ENCODE assay signal across 34 mouse cellular contexts in the genomic region with DNA sequence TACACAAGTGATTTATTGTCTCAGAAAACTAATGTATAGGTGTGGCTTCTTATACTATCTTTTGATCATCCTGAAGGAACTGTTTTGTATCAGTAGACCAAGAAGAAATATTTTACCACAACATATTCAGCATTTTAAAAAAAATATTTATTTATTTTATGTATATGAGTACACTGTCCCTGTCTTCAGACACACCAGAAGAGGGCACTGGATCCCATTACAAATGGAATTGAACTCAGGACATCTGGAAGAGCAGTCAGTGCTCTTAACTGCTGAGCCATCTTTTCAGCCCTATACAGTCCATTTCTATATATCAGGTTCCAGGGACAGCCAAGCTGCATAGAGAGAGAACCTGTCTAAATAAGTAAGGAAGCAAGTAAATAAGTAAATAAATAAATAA. TPM values are rescaled to one million over a fixed set of nuclear protein-coding genes. Genes with fewer than 3 reads are reported as not detected.
A peak's percentile ranks its signal among the peaks of the same experiment; 100 is the strongest.
DNase-seq lines count a peak whose midpoint lies in the region; TF ChIP-seq lines count a peak whose summit lies in the region.
"Had no signal": no experiment of that assay in that cellular context is flagged by ENCODE, and none has a peak within 500 bp of the region (broad histone marks: within the 10 kb centered on the region; RNA-seq: fewer than 3 reads in every experiment).

No protein-coding gene starts in this region.

- intact Hi-C loops in gastrocnemius, postnatal 14 days (cut with DNase I; ENCODE audit: low total_unique reads), result no loop called here

- no peak overlapping the region for H3K27ac ChIP-seq in layer of hippocampus, adult 2 months
- no peak overlapping the region for H3K27ac ChIP-seq in thymus, adult 2 months (ENCODE audit: control insufficient read depth, insufficient read depth, low read length)
- H3K27ac ChIP-seq: forebrain, embryonic 10.5 days; hindbrain, postnatal 0 days; limb, embryonic 12.5 days; liver, embryonic 13.5 days; lung, embryonic 15.5 days; macrophage; midbrain, embryonic 15.5 days; neural tube, embryonic 13.5 days had no signal

- TF ChIP-seq CTCF in layer of hippocampus, adult 2 months (conservative IDR thresholded peaks at IDR 0.05), result peak; percentile 59
- TF ChIP-seq CTCF in thymus, adult 2 months (IDR thresholded peaks at IDR 0.05; ENCODE audit: borderline replicate concordance, control insufficient read depth, extremely low read depth, insufficient read depth, low read length, poor library complexity), result no peak

- no peak overlapping the region for H3K4me3 ChIP-seq in layer of hippocampus, adult 2 months
- H3K4me3 ChIP-seq in thymus, adult 2 months (ENCODE audit: control insufficient read depth, insufficient read depth, low read length), result no peak overlapping the region
- H3K4me3 ChIP-seq: forebrain, embryonic 10.5 days; limb, embryonic 12.5 days; liver, embryonic 13.5 days; lung, embryonic 15.5 days; midbrain, embryonic 15.5 days; neural tube, embryonic 13.5 days had no signal

- H3K4me1 ChIP-seq in thymus, adult 2 months (replicated peaks; ENCODE audit: control insufficient read depth, insufficient read depth, low read length), result no peaks in the 10 kb centered on the region
- H3K4me1 ChIP-seq: forebrain, embryonic 10.5 days; limb, embryonic 12.5 days; liver, embryonic 13.5 days; lung, embryonic 15.5 days; midbrain, embryonic 15.5 days; neural tube, embryonic 13.5 days had no signal

- H3K36me3 ChIP-seq in thymus, adult 2 months (ENCODE audit: control insufficient read depth, insufficient read depth, low read length), result no peaks in the 10 kb centered on the region
- H3K36me3 ChIP-seq: forebrain, embryonic 10.5 days; limb, embryonic 12.5 days; liver, embryonic 13.5 days; lung, embryonic 15.5 days; midbrain, embryonic 15.5 days; neural tube, embryonic 13.5 days had no signal

- peak; percentile 3 for DNase-seq in gastrocnemius, adult 18-20 months (ENCODE audit: low spot score)
- DNase-seq in gastrocnemius, postnatal 14 days, result no peak
- no peak for DNase-seq in layer of hippocampus, adult 2 months (ENCODE audit: low spot score in 2 of 2)
- no peak for DNase-seq in layer of hippocampus, adult 11-12 months (ENCODE audit: low spot score)
- DNase-seq in 416B (ENCODE audit: low read depth), result peak; percentile 20
- peak; percentile 10 for DNase-seq in naive thymus-derived CD4-positive, alpha-beta T cell, adult 2 months (ENCODE audit: low read depth)
- DNase-seq in thymus, adult 2 months, result no peak
- DNase-seq: adrenal gland, adult 2 months; cerebellum, adult 18-20 months; cerebellum, postnatal 14 days; gastrocnemius, postnatal 36 days; kidney, adult 11 months; kidney, postnatal 10 days; liver, embryonic 13.5 days; right cerebral cortex, adult 18-20 months; right cerebral cortex, postnatal 4 days; thymus, adult 18-20 months; thymus, postnatal 4 days had no signal

- no peaks in the 10 kb centered on the region for H3K27me3 ChIP-seq in thymus, adult 2 months (ENCODE audit: control insufficient read depth, insufficient read depth, low read length)
- H3K27me3 ChIP-seq: limb, embryonic 12.5 days; liver, embryonic 13.5 days; lung, embryonic 15.5 days; midbrain, embryonic 15.5 days; neural tube, embryonic 13.5 days had no signal

- TF ChIP-seq POLR2A in thymus, adult 2 months (IDR thresholded peaks at IDR 0.05; ENCODE audit: control insufficient read depth, extremely low read depth, insufficient read depth, low read length, poor library complexity), result no peak

RNA-seq across cellular contexts. Expression of gene AI481877, which starts 15.2 kb away (rescaled TPM):
- total RNA-seq in gastrocnemius, adult 18-20 months (2021), result not detected
- total RNA-seq in gastrocnemius, postnatal 14 days (2021), result not detected
- total RNA-seq in layer of hippocampus, adult 2 months (2021), result not detected
- polyA plus RNA-seq in thymus, adult 2 months (2012; rRNA removed), result not detected in 2 replicates
- total RNA-seq: adrenal gland, adult 2 months; gastrocnemius, postnatal 36 days; heart, postnatal 10 days; hindbrain, postnatal 0 days; layer of hippocampus, adult 18-20 months; layer of hippocampus, postnatal 25 days; left cerebral cortex, postnatal 10 days had no signal
- polyA plus RNA-seq: adrenal gland, adult 2 months; embryonic facial prominence, embryonic 11.5 days; forebrain, embryonic 10.5 days; forebrain, embryonic 16.5 days; heart, embryonic 11.5 days; hindbrain, embryonic 11.5 days; liver, embryonic 13.5 days; lung, embryonic 15.5 days; macrophage; neural tube, embryonic 13.5 days; stomach, embryonic 14.5 days had no signal

Comparison
In these comparisons a context has a peak if more than half of its experiments do, and no peak if none do; other contexts are left out.
1. DNase-seq: peak in gastrocnemius, adult 18-20 months (single experiment), 416B (single experiment) and naive thymus-derived CD4-positive, alpha-beta T cell, adult 2 months (single experiment); none in gastrocnemius, postnatal 14 days (single experiment), layer of hippocampus, adult 2 months (0 of 2), layer of hippocampus, adult 11-12 months (single experiment) and thymus, adult 2 months (single experiment).